Mouse (Mus musculus) MEL (cell line): ENCODE data around the gene Vmn1r195.

Experiments used
- CHD1 ChIP-seq: IDR thresholded peaks from 2 replicates; pipeline ENCODE4 v1.6.1; 2012; ENCODE audit warnings: low read depth, mild to moderate bottlenecking, inconsistent platforms, low read length, improper control_type of control experiment
- CTCF ChIP-seq, 3 experiments: IDR thresholded peaks in 2 of 3; conservative IDR thresholded peaks in 1 of 3; 2 replicates each; pipeline ENCODE4 v1.5.1; 2011 to 2012; ENCODE audit warnings: low read length in 3 of 3, low read depth in 2 of 3, mild to moderate bottlenecking in 2 of 3, improper control_type of control experiment in 1 of 3, inconsistent platforms in 1 of 3, mixed read lengths in 1 of 3, moderate library complexity in 1 of 3; ENCODE audit not compliant: control insufficient read depth in 1 of 3, insufficient read depth in 1 of 3, poor library complexity in 1 of 3, severe bottlenecking in 1 of 3
- ELF1 ChIP-seq: IDR thresholded peaks from 2 replicates; pipeline ENCODE4 v1.6.1; 2014; ENCODE audit warnings: low read depth, mild to moderate bottlenecking, inconsistent platforms, low read length, improper control_type of control experiment, moderate library complexity
- EP300 ChIP-seq, 2 experiments: IDR thresholded peaks; 2 replicates each; pipeline ENCODE4 v1.6.1; 2011; ENCODE audit warnings: improper control_type of control experiment in 2 of 2, low read length in 2 of 2, low read depth in 1 of 2, mild to moderate bottlenecking in 1 of 2
- GATA1 ChIP-seq: IDR thresholded peaks from 2 replicates; pipeline ENCODE4 v1.6.1; 2011; ENCODE audit warnings: low read depth, low read length, improper control_type of control experiment
- NELFE ChIP-seq: IDR thresholded peaks from 2 replicates; pipeline ENCODE4 v1.6.1; 2011; ENCODE audit warnings: low read depth, low read length, improper control_type of control experiment
- NRF1 ChIP-seq: IDR thresholded peaks from 2 replicates; pipeline ENCODE4 v1.6.1; 2014; ENCODE audit warnings: low read depth, mild to moderate bottlenecking, inconsistent platforms, low read length, improper control_type of control experiment, moderate library complexity; ENCODE audit not compliant: poor library complexity, insufficient read depth, severe bottlenecking
- POLR2A ChIP-seq, 2 experiments: IDR thresholded peaks; 2 replicates each; pipeline ENCODE4 v1.6.1; 2011 to 2012; ENCODE audit warnings: low read length in 2 of 2, mild to moderate bottlenecking in 2 of 2, control low read depth in 1 of 2, improper control_type of control experiment in 1 of 2, low read depth in 1 of 2, moderate library complexity in 1 of 2; ENCODE audit not compliant: control insufficient read depth in 1 of 2, insufficient read depth in 1 of 2, poor library complexity in 1 of 2
- RAD21 ChIP-seq: IDR thresholded peaks from 2 replicates; pipeline ENCODE4 v1.6.1; 2011; ENCODE audit warnings: mild to moderate bottlenecking, low read depth, low read length, improper control_type of control experiment
- USF1 ChIP-seq: IDR thresholded peaks from 2 replicates; pipeline ENCODE4 v1.6.1; 2014; ENCODE audit warnings: low read depth, mild to moderate bottlenecking, inconsistent platforms, low read length, improper control_type of control experiment, moderate library complexity

DNA sequence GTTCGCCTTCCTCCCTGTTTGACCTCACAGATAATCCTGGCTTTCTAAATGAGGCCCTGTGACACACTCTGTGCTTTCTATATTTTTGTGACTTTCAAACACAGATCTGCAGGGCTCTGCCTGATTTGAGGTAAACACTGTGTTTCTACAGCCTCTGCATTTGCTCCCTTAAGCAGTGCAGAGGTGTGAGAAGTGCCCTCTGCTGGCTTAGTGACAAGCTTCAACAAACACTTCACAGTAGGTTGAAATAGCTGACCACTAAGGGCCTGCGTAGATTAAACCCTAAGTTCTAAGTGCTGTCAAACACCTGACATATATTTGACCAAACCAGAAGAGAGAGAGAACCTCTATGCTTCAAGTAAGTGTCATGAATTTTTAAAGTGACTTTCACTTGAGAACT is 14.3 kb downstream of the Vmn1r195 start:
- TF ChIP-seq POLR2A (IDR thresholded peaks at IDR 0.05; ENCODE audit: control insufficient read depth in 1 of 2, insufficient read depth in 1 of 2, low read depth in 1 of 2, low read length in 2 of 2, poor library complexity in 1 of 2) (no peak), CTCF (IDR thresholded peaks at IDR 0.05 in 2 of 3, conservative IDR thresholded peaks at IDR 0.05 in 1 of 3; ENCODE audit: control insufficient read depth in 1 of 3, insufficient read depth in 1 of 3, low read depth in 2 of 3, low read length in 3 of 3, poor library complexity in 1 of 3, severe bottlenecking in 1 of 3) (no peak), NRF1 (no peak), USF1 (no peak), GATA1 (no peak), EP300 (IDR thresholded peaks at IDR 0.05; ENCODE audit: low read depth in 1 of 2, low read length in 2 of 2) (no peak), CHD1 (no peak), RAD21 (no peak), ELF1 (no peak), NELFE (no peak)
